Comparison of ENCODE assay signal across 7 mouse cellular contexts in genomic region chr8:85036718-85037365, GRCm38 (mm10). TPM values are rescaled to one million over a fixed set of nuclear protein-coding genes. Genes with fewer than 3 reads are reported as not detected.
DNase-seq lines count a peak whose midpoint lies in the region; ATAC-seq and TF ChIP-seq lines count a peak whose summit lies in the region.

Gene Tnpo2, plus strand, starts transcription at chr8:85036915.

- H3K27ac ChIP-seq in embryonic facial prominence, embryonic 10.5 days (replicated peaks) = peak within 1 kb of the TSS; percentile 96
- H3K27ac ChIP-seq in intestine, postnatal 0 days (ENCODE audit: low read depth, low read length) = peak within 1 kb of the TSS; percentile 96
- peak within 1 kb of the TSS; percentile 99 for H3K27ac ChIP-seq in midbrain, embryonic 12.5 days (replicated peaks)
- H3K27ac ChIP-seq in small intestine, adult 2 months (ENCODE audit: insufficient read depth, low read depth, low read length) = peak within 1 kb of the TSS; percentile 85

- no peaks in the 10 kb centered on the region for H3K9me3 ChIP-seq in embryonic facial prominence, embryonic 10.5 days
- H3K9me3 ChIP-seq in intestine, postnatal 0 days (ENCODE audit: control insufficient read depth) = no peaks in the 10 kb centered on the region
- no peaks in the 10 kb centered on the region for H3K9me3 ChIP-seq in midbrain, embryonic 12.5 days

- intact Hi-C loops in left cerebral cortex, postnatal 4 days (cut with DNase I) = no loop called here

- under 1% methylated on average over 59 of the region's 59 CpGs for WGBS in embryonic facial prominence, embryonic 10.5 days
- under 1% methylated on average over 55 of the region's 59 CpGs for WGBS in intestine, postnatal 0 days
- under 1% methylated on average over 59 of the region's 59 CpGs for WGBS in midbrain, embryonic 12.5 days
- 2% methylated on average over 59 of the region's 59 CpGs for WGBS in small intestine, adult 2 months

- no peak for TF ChIP-seq POLR2A in small intestine, adult 2 months (IDR thresholded peaks at IDR 0.05; ENCODE audit: low read depth, low read length)

- H3K4me2 ChIP-seq in intestine, postnatal 0 days (replicated peaks; ENCODE audit: low read depth) = peak within 1 kb of the TSS; percentile 94
- H3K4me2 ChIP-seq in midbrain, embryonic 12.5 days (replicated peaks) = peak within 1 kb of the TSS; percentile 90

- peak within 1 kb of the TSS; percentile 94 for H3K4me3 ChIP-seq in embryonic facial prominence, embryonic 10.5 days
- peak within 1 kb of the TSS; percentile 88 for H3K4me3 ChIP-seq in intestine, postnatal 0 days (ENCODE audit: low read depth, low read length)
- H3K4me3 ChIP-seq in midbrain, embryonic 12.5 days = peak within 1 kb of the TSS; percentile 90
- H3K4me3 ChIP-seq in small intestine, adult 2 months (ENCODE audit: low read depth, low read length) = peak within 1 kb of the TSS; percentile 93

- H3K4me1 ChIP-seq in embryonic facial prominence, embryonic 10.5 days = peaks cover 42% of the 10 kb centered on the region
- peaks cover 5% of the 10 kb centered on the region; the same call in 1 of the 2 replicates for H3K4me1 ChIP-seq in intestine, postnatal 0 days (replicated peaks; ENCODE audit: control insufficient read depth, insufficient read depth, low read length)
- peaks cover 26% of the 10 kb centered on the region for H3K4me1 ChIP-seq in midbrain, embryonic 12.5 days
- H3K4me1 ChIP-seq in small intestine, adult 2 months (ENCODE audit: control insufficient read depth, insufficient read depth, insufficient read length, low read length) = peaks cover 6% of the 10 kb centered on the region; the same call in 1 of the 2 replicates

- TF ChIP-seq CTCF in intestine, postnatal 0 days (IDR thresholded peaks at IDR 0.05; ENCODE audit: low read depth) = no peak
- TF ChIP-seq CTCF in small intestine, adult 2 months (IDR thresholded peaks at IDR 0.05; ENCODE audit: extremely low read depth, insufficient read length, insufficient replicate concordance, low read depth, low read length) = no peak

- peaks cover 48% of the 10 kb centered on the region for H3K36me3 ChIP-seq in embryonic facial prominence, embryonic 10.5 days (replicated peaks)
- H3K36me3 ChIP-seq in intestine, postnatal 0 days (ENCODE audit: control insufficient read depth, insufficient read depth) = peaks cover 21% of the 10 kb centered on the region
- H3K36me3 ChIP-seq in midbrain, embryonic 12.5 days = peaks cover 32% of the 10 kb centered on the region
- H3K36me3 ChIP-seq in small intestine, adult 2 months (ENCODE audit: control insufficient read depth, insufficient read depth, low read length) = peaks cover 16% of the 10 kb centered on the region

- peak; percentile 94 for DNase-seq in adrenal gland, postnatal 10 days
- peak; percentile 92 for DNase-seq in embryonic facial prominence, embryonic 10.5 days (ENCODE audit: low spot score)
- DNase-seq in gonadal fat pad, adult 2 months (ENCODE audit: low read depth) = no peak
- peak; percentile 92 for DNase-seq in left cerebral cortex, postnatal 4 days

- H3K9ac ChIP-seq in intestine, postnatal 0 days (ENCODE audit: low read depth, low read length) = peak within 1 kb of the TSS; percentile 89
- H3K9ac ChIP-seq in midbrain, embryonic 12.5 days (replicated peaks) = peak within 1 kb of the TSS; percentile 92

- H3K27me3 ChIP-seq in embryonic facial prominence, embryonic 10.5 days (replicated peaks; ENCODE audit: low read depth, poor library complexity, severe bottlenecking) = no peaks in the 10 kb centered on the region
- H3K27me3 ChIP-seq in intestine, postnatal 0 days (replicated peaks; ENCODE audit: control insufficient read depth, insufficient read depth, low read length) = no peaks in the 10 kb centered on the region
- no peaks in the 10 kb centered on the region for H3K27me3 ChIP-seq in midbrain, embryonic 12.5 days
- H3K27me3 ChIP-seq in small intestine, adult 2 months (ENCODE audit: control insufficient read depth, insufficient read depth, low read length) = no peaks in the 10 kb centered on the region

- ATAC-seq in intestine, postnatal 0 days = peak; percentile 89
- ATAC-seq in midbrain, embryonic 12.5 days (ENCODE audit: low FRiP score, low read depth) = peak; percentile 92

RNA-seq across cellular contexts. Expression of gene Tnpo2, which starts in this region (rescaled TPM):
- total RNA-seq in adrenal gland, postnatal 10 days (2021) = 10 to 100 TPM; 56.6 to 59.7 TPM
- 31.2 and 31.5 TPM in 2 replicates for polyA plus RNA-seq in embryonic facial prominence, embryonic 10.5 days (2016; fragmentation: Nextera tagmentation; extraction: Ambion mirVana)
- 84.8 and 89.2 TPM in 2 replicates for polyA plus RNA-seq in gonadal fat pad, adult 2 months (2012; rRNA removed)
- polyA plus RNA-seq in intestine, postnatal 0 days (2015; fragmentation: Nextera tagmentation; extraction: Ambion mirVana) = 9.8 and 10.9 TPM in 2 replicates
- 100 to 1,000 TPM; 163 to 179 TPM for total RNA-seq in left cerebral cortex, postnatal 4 days (2021)
- 42.0 and 45.4 TPM in 2 replicates for polyA plus RNA-seq in midbrain, embryonic 12.5 days (2016; fragmentation: Nextera tagmentation; extraction: Ambion mirVana)
- 19.8 and 32.0 TPM in 2 replicates for polyA plus RNA-seq in small intestine, adult 2 months (2012; rRNA removed)
